Mouse (Mus musculus): ENCODE results near the gene Tnpo2. TPM values are rescaled to one million over a fixed set of nuclear protein-coding genes. Genes with fewer than 3 reads are reported as not detected.

Tnpo2 gene
- total RNA-seq, 2 experiments from 2014 or later = 16.7 to 20.4 TPM

DNA sequence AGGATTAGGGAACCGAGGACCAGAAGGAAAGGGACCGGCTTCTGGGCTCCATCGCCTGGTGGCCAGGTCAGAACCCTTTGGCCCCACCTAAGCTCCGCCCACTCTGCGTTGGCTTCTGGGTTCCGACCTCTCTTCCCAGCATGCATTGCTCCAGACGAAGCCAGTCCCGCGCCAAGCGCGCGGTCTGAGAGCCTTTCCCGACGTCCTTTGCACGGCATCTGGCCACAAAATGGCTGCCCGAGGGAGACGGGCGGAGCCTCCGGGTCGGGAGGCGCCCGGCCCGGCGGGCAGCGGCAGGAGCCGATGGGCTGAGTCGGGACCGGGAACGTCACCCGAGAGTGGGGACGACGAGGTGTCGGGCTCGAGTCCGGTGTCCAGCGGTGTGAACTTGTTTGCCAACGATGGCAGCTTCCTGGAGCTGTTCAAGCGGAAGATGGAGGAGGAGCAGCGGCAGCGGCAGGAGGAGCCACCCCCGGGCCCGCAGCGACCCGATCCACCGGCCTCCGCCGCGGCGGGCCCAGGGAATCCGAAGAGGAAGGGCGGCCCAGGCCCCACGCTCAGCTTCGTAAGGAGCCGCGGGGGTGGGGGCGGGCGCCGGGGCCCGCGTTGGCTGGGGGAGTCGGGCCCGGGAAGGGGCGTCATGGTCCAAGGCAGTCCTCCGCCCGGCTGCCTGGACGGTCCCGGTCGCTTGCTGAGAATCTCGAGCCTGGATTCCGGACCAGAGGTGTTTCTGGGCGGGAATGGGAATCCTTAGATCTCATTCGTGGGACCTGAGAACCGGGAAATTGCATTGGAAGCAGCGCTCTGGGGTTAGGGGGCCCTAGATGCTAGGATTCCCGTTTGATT lies 9.8 kb upstream of the Tnpo2 start, which contains the start of gene Trir:
Gene Trir, plus strand, starts transcription at position 154 of the 846 bp plus-strand sequence.
- ATAC-seq (replicated peaks; ENCODE audit: poor library complexity) = peak; percentile 84

- ATAC-seq (replicated peaks; ENCODE audit: poor library complexity) = no peak
Measured at GRCm38 (mm10) chr8:85027516-85027855, 9.2 kb upstream of the Tnpo2 start.

- no peak for ATAC-seq (replicated peaks; ENCODE audit: poor library complexity)
Measured at GRCm38 (mm10) chr8:85027922-85028321, 8.8 kb upstream of the Tnpo2 start.

DNA sequence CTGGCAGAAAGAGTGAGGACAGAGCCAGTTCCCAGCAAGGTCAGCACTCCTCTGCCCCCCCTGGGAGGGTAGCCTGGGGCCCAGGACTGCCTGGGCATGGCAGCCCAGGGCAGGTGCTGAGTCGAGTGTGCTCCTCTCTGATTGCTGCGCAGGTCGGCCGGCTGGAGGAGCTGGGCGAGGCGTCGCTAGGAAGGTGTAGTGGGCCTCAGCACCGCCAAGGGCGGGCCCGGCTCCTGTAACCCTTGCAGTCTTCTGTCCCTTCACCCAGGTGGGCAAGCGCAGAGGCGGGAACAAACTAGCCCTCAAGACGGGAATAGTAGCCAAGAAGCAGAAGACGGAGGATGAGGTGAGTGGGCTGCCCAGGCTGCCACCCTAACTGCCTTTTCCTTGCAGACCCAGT lies 7.4 kb upstream of the Tnpo2 start:
- ATAC-seq (replicated peaks; ENCODE audit: poor library complexity) = no peak

DNA sequence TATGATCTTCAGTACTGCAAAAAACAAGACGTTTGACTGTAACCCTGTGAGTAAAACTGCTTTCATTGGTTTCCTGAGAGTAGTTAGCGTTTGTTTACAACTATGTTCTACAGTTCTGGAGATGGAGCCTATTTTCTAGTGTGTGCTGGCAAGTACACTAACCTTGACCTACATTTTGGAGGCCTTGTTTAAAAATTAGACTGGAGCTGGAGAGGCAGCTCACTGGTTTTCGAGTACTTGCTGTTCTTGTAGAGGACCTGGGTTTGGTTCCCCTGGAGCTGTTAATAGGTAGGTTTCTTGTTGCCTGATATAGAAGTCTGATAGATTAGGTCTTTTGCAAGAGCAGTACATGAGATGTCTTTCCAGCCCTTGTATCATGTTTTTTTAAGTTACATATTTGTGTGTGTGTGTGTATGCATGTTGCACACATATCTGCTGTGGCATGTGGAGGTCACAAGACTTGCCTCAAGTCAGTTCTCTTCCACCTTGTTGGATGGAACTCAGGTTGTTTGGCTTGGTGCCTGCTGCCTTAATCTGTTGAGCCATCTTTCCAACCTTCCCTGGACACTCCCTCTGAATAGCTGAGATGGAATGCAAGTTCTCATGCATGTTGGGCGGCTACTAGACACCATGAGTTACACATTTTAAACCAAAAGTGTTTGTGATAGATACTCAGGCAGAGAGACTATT lies 3.9 kb upstream of the Tnpo2 start:
- no peak for ATAC-seq (replicated peaks; ENCODE audit: poor library complexity)

- ATAC-seq (replicated peaks; ENCODE audit: poor library complexity) = no peak
Measured at GRCm38 (mm10) chr8:85033867-85034266, 2.8 kb upstream of the Tnpo2 start.

GRCm38 (mm10) chr8:85034764-85035163 lies 2.0 kb upstream of the Tnpo2 start:
- ATAC-seq (replicated peaks; ENCODE audit: poor library complexity) = peak; percentile 26

- no peak for ATAC-seq (replicated peaks; ENCODE audit: poor library complexity)
Measured at GRCm38 (mm10) chr8:85035165-85035727, 1.5 kb upstream of the Tnpo2 start.

GRCm38 (mm10) chr8:85035728-85036310 lies 896 bp upstream of the Tnpo2 start:
- no peak for ATAC-seq (replicated peaks; ENCODE audit: poor library complexity)

GRCm38 (mm10) chr8:85036381-85036717 lies 366 bp upstream of the Tnpo2 start:
- ATAC-seq (replicated peaks; ENCODE audit: poor library complexity) = peak; percentile 15; the same call in 1 of the 2 replicates

DNA sequence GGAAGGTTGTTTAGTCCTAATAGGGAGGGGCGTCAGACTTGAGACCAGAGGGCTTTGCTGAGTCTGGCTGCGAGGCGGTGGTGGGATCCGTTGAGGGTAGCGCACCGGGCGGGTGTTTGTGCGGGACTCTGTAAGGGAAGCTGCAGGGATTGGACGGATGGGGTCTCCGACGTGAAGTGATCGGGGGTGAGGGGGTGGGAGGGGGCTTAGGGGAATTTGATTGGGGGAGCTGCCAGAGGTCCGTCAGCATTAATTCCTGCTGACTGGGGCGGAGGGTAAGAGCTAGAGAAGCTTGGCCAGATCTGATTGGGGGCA lies 608 bp downstream of the Tnpo2 start:
- ATAC-seq (replicated peaks; ENCODE audit: poor library complexity) = peak; percentile 15

DNA sequence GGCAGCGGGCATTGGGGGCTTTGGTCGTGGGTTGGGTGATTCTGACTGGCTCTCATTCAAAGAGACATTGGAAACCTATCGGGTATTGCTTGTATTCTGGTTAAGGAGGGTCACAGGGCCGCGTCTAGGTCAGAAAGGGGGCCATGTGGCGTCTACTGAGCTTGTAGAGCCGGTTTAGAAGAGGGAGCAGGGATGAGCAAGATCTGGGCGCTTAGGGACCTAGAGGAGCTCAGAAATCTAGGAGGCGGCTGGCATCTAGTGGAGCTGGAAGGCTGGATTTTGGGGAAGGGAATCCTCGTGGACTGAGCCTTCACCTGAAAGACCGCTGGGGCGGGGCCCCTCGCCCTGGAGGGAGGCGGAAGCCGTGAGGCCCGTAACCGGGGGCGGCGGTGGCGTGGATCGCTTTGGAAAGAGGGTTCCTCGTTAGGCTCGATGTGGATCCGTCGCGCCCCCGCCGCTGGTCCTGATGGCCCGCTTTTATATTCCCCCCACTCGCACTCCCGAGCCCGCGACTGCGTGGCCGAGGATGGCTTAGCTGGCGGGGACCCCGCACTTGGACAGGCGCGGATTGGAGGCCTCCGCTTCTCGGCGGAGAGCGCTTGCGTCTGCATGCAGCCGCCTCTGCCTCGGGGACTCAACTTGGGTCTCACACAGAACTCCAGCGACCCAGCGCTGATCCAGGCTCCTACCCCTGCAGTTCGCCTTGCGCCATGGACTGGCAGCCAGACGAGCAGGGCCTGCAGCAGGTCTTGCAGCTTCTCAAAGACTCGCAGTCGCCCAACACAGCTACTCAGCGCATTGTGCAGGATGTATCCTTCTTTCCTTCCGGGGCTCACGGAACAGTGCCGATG lies 1.2 kb downstream of the Tnpo2 start:
- ATAC-seq (replicated peaks; ENCODE audit: poor library complexity) = peak; percentile 21; the same call in 1 of the 2 replicates

DNA sequence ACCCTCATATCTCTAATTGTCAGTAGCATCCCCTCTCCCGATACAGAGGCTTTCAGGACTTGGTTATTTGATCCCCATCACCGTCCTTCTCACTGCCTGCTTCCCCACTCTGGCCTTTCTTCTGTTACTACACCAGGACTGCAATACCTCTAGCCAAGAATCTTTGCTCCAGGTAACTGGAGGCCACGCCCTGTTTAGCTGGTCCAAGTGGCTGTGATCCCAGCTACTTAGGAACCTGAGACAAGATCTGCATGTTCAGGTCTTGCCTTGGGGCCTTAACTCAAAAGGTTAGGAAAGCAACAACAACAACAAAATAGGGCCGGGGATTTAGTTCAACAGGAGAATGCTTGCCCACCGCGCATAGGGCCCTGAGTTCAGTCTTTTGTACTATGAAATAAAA lies 6.9 kb downstream of the Tnpo2 start:
- ATAC-seq (replicated peaks; ENCODE audit: poor library complexity) = no peak

GRCm38 (mm10) chr8:85057367-85057766 lies 20.7 kb downstream of the Tnpo2 start:
- no peak for ATAC-seq (replicated peaks; ENCODE audit: poor library complexity)

DNA sequence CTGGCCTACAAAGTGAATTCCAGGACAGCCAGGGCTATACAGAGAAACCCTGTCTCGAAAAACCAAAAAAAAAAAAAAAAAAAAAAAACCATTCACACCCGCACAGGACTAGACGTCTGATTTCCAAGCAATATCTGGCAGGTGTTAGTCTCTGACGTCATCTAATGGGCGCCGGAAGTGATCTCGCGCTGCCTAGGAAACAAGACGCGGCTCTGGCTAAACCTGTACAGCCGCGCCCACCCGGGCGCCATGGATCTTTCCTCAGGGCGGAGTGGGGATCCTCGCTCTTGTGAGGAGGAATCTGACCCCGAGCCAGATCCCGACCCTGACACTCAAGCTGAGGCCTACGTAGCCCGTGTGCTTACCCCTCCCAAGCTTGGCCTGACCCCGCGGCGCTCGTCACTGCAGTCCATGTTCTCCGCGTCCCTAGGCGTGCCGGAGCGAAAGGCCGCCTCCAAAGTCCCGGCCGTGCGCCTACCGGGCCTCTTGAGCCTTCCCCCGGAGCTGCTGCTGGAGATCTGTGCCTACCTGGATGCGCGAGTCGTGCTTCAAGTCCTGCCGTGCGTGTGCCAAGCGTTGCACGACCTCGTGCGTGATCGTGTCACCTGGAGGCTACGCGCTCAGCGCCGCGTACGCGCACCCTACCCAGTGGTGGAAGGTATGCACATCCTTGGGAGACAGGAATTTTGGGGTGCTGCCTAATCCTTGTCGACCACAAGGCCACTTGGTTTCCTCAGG lies 23.3 kb downstream of the Tnpo2 start, which contains the start of gene Fbxw9:
Gene Fbxw9, plus strand, starts transcription at position 177 of the 738 bp plus-strand sequence.
- peak; percentile 94 for ATAC-seq (replicated peaks; ENCODE audit: poor library complexity)

GRCm38 (mm10) chr8:85062603-85063002 lies 25.9 kb downstream of the Tnpo2 start:
- no peak for ATAC-seq (replicated peaks; ENCODE audit: poor library complexity)

DNA sequence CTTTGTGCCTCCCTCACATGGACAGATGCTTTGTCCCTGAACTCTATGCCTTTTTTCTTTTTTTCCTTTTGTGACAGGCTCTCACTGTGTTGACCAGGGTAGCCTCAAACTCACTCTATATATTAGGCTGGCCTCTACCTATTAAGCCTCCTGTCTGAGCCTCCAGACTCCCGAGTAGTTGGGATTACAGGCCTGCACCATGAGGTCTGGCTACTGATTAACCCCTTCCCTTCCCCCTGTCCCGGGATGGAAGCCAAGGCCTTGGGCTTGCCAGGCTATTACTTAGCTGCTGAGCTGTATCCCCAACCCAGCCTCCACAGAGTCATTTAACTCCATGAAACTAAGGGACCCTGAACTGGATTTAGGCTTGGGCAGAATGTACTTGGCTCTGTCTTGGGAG lies 28.5 kb downstream of the Tnpo2 start:
- ATAC-seq (replicated peaks; ENCODE audit: poor library complexity) = no peak

- ATAC-seq (replicated peaks; ENCODE audit: poor library complexity) = no peak
Measured at GRCm38 (mm10) chr8:85067155-85067554, 30.4 kb downstream of the Tnpo2 start.

DNA sequence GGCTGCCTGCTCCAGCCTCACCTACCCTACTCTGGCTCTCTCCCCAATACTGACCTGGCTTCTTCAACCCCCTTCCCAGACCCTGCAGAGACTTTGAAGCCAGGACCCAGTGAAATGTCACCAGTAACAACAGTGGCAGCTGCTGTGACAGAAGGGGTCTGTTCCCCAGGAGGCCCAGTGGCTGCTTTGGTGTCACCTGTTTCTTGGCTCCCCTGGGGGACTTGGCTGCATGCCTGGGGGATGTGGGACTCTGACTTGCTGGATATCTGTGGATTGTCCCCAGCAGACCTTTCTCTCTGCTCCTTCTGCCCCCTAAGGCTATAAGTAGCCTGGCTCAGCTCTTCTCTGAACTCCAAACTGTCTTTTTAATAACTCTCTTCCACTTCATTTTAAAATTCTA lies 31.3 kb downstream of the Tnpo2 start, which contains the start of gene Gm5741:
Gene Gm5741, minus strand, starts transcription at position 1 of the 400 bp plus-strand sequence.
- no peak for ATAC-seq (replicated peaks; ENCODE audit: poor library complexity)

GRCm38 (mm10) chr8:85071041-85071440 lies 34.3 kb downstream of the Tnpo2 start:
- 0 out of 2 replicates have a peak, but pooled peaks have one; percentile 2 for ATAC-seq (replicated peaks; ENCODE audit: poor library complexity)

Data from megakaryocyte progenitor cell, adult 5-6 weeks (primary cell).